Comparison of ENCODE assay signal across 17 mouse cellular contexts in the genomic region with DNA sequence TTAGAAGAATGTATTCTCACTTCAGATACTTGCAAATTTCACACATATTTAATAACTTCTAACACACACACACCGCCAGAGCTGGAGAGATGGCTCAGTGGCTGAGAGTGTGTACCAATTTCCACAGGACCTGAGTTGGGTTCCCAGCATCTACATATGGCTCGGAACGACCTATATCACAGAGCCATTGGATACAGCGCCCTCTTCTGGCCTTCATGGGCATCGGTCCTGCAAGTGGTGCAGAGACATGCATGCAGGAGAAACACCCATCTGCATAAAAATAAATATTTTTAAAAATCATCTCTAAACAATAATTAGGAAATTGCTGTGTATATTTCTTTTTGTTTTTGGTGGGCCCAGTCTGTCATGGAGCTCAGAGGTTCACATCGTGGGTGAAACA. TPM values are rescaled to one million over a fixed set of nuclear protein-coding genes. Genes with fewer than 3 reads are reported as not detected.
DNase-seq lines count a peak whose midpoint lies in the region; ATAC-seq and TF ChIP-seq lines count a peak whose summit lies in the region.
"Had no signal": no experiment of that assay in that cellular context is flagged by ENCODE, and none has a peak within 500 bp of the region (broad histone marks: within the 10 kb centered on the region; RNA-seq: fewer than 3 reads in every experiment).

No protein-coding gene starts in this region.

- no peak overlapping the region for H3K27ac ChIP-seq in intestine, postnatal 0 days (ENCODE audit: low read depth, low read length)
- H3K27ac ChIP-seq in intestine, embryonic 15.5 days, result no peak overlapping the region
- no peak overlapping the region for H3K27ac ChIP-seq in testis, adult 2 months (ENCODE audit: control insufficient read depth, insufficient read depth, low read depth, low read length)
- no peak overlapping the region for H3K27ac ChIP-seq in stomach, postnatal 0 days (replicated peaks)
- H3K27ac ChIP-seq: kidney, embryonic 15.5 days; limb, embryonic 15.5 days had no signal

- no peak overlapping the region for H3K9ac ChIP-seq in intestine, postnatal 0 days (ENCODE audit: low read depth, low read length)
- no peak overlapping the region for H3K9ac ChIP-seq in intestine, embryonic 15.5 days
- H3K9ac ChIP-seq in stomach, postnatal 0 days (ENCODE audit: low read length), result no peak overlapping the region
- H3K9ac ChIP-seq: kidney, embryonic 15.5 days; limb, embryonic 15.5 days had no signal

- peak; percentile 38 for TF ChIP-seq CTCF in intestine, postnatal 0 days (IDR thresholded peaks at IDR 0.05; ENCODE audit: low read depth)
- TF ChIP-seq CTCF in testis, adult 2 months (IDR thresholded peaks at IDR 0.05; ENCODE audit: control insufficient read depth, insufficient read depth, insufficient replicate concordance, low read depth, low read length), result peak; percentile 71; the same call in 1 of the 2 replicates
- TF ChIP-seq CTCF in Patski (IDR thresholded peaks at IDR 0.05), result peak; percentile 37
- peak; percentile 40 for TF ChIP-seq CTCF in stomach, postnatal 0 days (IDR thresholded peaks at IDR 0.05; ENCODE audit: low read depth)

- H3K36me3 ChIP-seq in intestine, postnatal 0 days (ENCODE audit: control insufficient read depth, insufficient read depth), result no peaks in the 10 kb centered on the region
- H3K36me3 ChIP-seq in intestine, embryonic 15.5 days, result no peaks in the 10 kb centered on the region
- no peaks in the 10 kb centered on the region for H3K36me3 ChIP-seq in testis, adult 2 months (ENCODE audit: control insufficient read depth, insufficient read depth, low read length)
- H3K36me3 ChIP-seq in stomach, postnatal 0 days (ENCODE audit: control insufficient read depth, insufficient read depth, low read length), result no peaks in the 10 kb centered on the region
- H3K36me3 ChIP-seq: G1E; limb, embryonic 15.5 days had no signal

- H3K4me2 ChIP-seq in intestine, postnatal 0 days (replicated peaks; ENCODE audit: low read depth), result no peak overlapping the region
- no peak overlapping the region for H3K4me2 ChIP-seq in intestine, embryonic 15.5 days (replicated peaks)
- no peak overlapping the region for H3K4me2 ChIP-seq in stomach, postnatal 0 days (replicated peaks; ENCODE audit: low read depth)
- H3K4me2 ChIP-seq: kidney, embryonic 15.5 days; limb, embryonic 15.5 days had no signal

- H3K27me3 ChIP-seq in intestine, postnatal 0 days (replicated peaks; ENCODE audit: control insufficient read depth, insufficient read depth, low read length), result no peaks in the 10 kb centered on the region
- H3K27me3 ChIP-seq in intestine, embryonic 15.5 days (replicated peaks), result no peaks in the 10 kb centered on the region
- H3K27me3 ChIP-seq in testis, adult 2 months (ENCODE audit: control insufficient read depth, insufficient read depth, low read length), result no peaks in the 10 kb centered on the region
- H3K27me3 ChIP-seq in Patski, result no peaks in the 10 kb centered on the region
- no peaks in the 10 kb centered on the region for H3K27me3 ChIP-seq in stomach, postnatal 0 days (ENCODE audit: control insufficient read depth, insufficient read depth, low read length)
- H3K27me3 ChIP-seq: kidney, embryonic 15.5 days; limb, embryonic 15.5 days had no signal

- no peak for DNase-seq in testis, postnatal 14 days (ENCODE audit: low spot score)
- DNase-seq in Patski (ENCODE audit: low read depth, low spot score), result no peak
- no peak for DNase-seq in stomach, postnatal 0 days (ENCODE audit: low spot score)
- DNase-seq in heart, adult 9 months (ENCODE audit: low spot score in 2 of 2), result no peak
- DNase-seq: cerebellum, adult 9-10 months; embryo, embryonic 11 days; gastrocnemius, postnatal 36 days; heart, postnatal 10 days had no signal

- H3K4me3 ChIP-seq in intestine, postnatal 0 days (ENCODE audit: low read depth, low read length), result no peak overlapping the region
- no peak overlapping the region for H3K4me3 ChIP-seq in intestine, embryonic 15.5 days (replicated peaks)
- H3K4me3 ChIP-seq in testis, adult 2 months (ENCODE audit: control insufficient read depth, low read depth, low read length), result no peak overlapping the region
- H3K4me3 ChIP-seq in stomach, postnatal 0 days (ENCODE audit: low read depth, low read length), result no peak overlapping the region
- H3K4me3 ChIP-seq: kidney, embryonic 15.5 days; limb, embryonic 15.5 days had no signal

- no peaks in the 10 kb centered on the region for H3K9me3 ChIP-seq in intestine, postnatal 0 days (ENCODE audit: control insufficient read depth)
- H3K9me3 ChIP-seq in intestine, embryonic 15.5 days, result no peaks in the 10 kb centered on the region
- H3K9me3 ChIP-seq in stomach, postnatal 0 days (ENCODE audit: control insufficient read depth, low read length), result no peaks in the 10 kb centered on the region
- H3K9me3 ChIP-seq: kidney, embryonic 15.5 days; limb, embryonic 15.5 days had no signal

- no peak for TF ChIP-seq POLR2A in testis, adult 2 months (IDR thresholded peaks at IDR 0.05; ENCODE audit: control insufficient read depth, low read depth, low read length)

- H3K4me1 ChIP-seq in intestine, postnatal 0 days (replicated peaks; ENCODE audit: control insufficient read depth, insufficient read depth, low read length), result no peaks in the 10 kb centered on the region; the same call in 1 of the 2 replicates
- no peaks in the 10 kb centered on the region for H3K4me1 ChIP-seq in intestine, embryonic 15.5 days (replicated peaks)
- no peaks in the 10 kb centered on the region for H3K4me1 ChIP-seq in testis, adult 2 months (ENCODE audit: control insufficient read depth, insufficient read depth, low read length)
- no peaks in the 10 kb centered on the region for H3K4me1 ChIP-seq in stomach, postnatal 0 days (replicated peaks; ENCODE audit: control insufficient read depth, insufficient read depth)

- 88% methylated on average over 6 of the region's 6 CpGs for WGBS in intestine, postnatal 0 days
- 92% methylated on average over 6 of the region's 6 CpGs for WGBS in intestine, embryonic 15.5 days
- 92% methylated on average over 6 of the region's 6 CpGs for WGBS in stomach, postnatal 0 days

- POLR2A ChIA-PET in Patski (lab: Charles Lee), result interaction anchor here (0.6 kb wide), 1 partner anchor 234 kb away, joined by 3 read pairs; no protein-coding TSS in a partner anchor

- TF ChIP-seq EP300 in stomach, postnatal 0 days (optimal IDR thresholded peaks at IDR 0.05), result no peak

- no peak for ATAC-seq in intestine, postnatal 0 days
- ATAC-seq in intestine, embryonic 15.5 days, result no peak
- ATAC-seq in Patski, result no peak
- no peak for ATAC-seq in stomach, postnatal 0 days (ENCODE audit: low FRiP score, low TSS enrichment)
- ATAC-seq: activated CD4-positive, CD25-positive, alpha-beta regulatory T cell, adult 4 months; hindbrain, embryonic 16.5 days; midbrain, embryonic 16.5 days had no signal

- CTCF ChIA-PET in Patski (lab: Charles Lee), result no interaction called here

- in situ Hi-C loops in Patski (cut with MboI; ENCODE audit: low pct_unique_long_range_greater_than_20kb), result loop anchor here (10.0 kb wide), 1 partner anchor 273 kb away; the partner anchor contains the start of gene Arid5b

RNA-seq across cellular contexts. Expression of gene Rtkn2, which starts 22.1 kb away (rescaled TPM):
- 1.2 TPM in 2 replicates for polyA plus RNA-seq in intestine, postnatal 0 days (2015; fragmentation: Nextera tagmentation; extraction: Ambion mirVana)
- polyA plus RNA-seq in intestine, embryonic 15.5 days (2015; fragmentation: Nextera tagmentation; extraction: Ambion mirVana), result 5.7 and 6.1 TPM in 2 replicates
- polyA plus RNA-seq in testis, adult 2 months (2012; rRNA removed), result 0.14 and 0.19 TPM in 2 replicates
- 3.2 TPM for polyA plus RNA-seq in Patski (2021)
- 1.6 and 1.8 TPM in 2 replicates for polyA plus RNA-seq in stomach, postnatal 0 days (2015; fragmentation: Nextera tagmentation; extraction: Ambion mirVana)
- polyA plus RNA-seq: G1E had no signal
